Mouse (Mus musculus): ENCODE measurements around the gene Clk1.

DNA sequence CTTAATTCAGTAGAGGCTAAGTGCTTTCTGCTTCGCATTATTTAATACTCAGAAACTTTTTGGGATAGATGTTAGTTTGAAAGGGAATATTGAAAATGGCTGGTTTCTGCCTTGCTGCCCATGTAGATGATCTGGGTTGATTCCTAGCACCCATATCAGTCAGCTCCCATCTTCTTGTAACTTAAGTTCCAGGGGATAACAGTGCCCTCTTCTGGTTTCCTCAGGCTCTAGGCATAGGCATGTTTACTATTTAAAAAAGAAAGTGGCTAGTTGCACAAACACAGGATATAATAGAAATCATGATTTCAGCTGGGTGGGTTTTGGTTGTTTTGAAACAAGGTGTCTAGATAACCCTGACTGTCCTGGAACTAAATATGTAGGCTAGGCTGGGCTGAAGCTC lies 27.7 kb downstream of the Clk1 start:
- TF ChIP-seq FLI1 (IDR thresholded peaks at IDR 0.05; ENCODE audit: low read length) (no peak), GATA1 (IDR thresholded peaks at IDR 0.05; ENCODE audit: borderline replicate concordance, low read length) (no peak)
